Mouse (Mus musculus): Measurements from ENCODE around the gene Tanc2. TPM values are rescaled to one million over a fixed set of nuclear protein-coding genes. Genes with fewer than 3 reads are reported as not detected.

Gene Tanc2
- polyA plus RNA-seq, 1 experiment = 73.4 TPM

GRCm38 (mm10) chr11:105958566-105958965, 368.8 kb downstream of the Tanc2 start:
- no peak overlapping the region for H3K27ac ChIP-seq (ENCODE audit: insufficient read depth, low read depth, low read length)
- no peak overlapping the region for H3K4me3 ChIP-seq (ENCODE audit: insufficient read depth, low read depth, low read length)
- no peak for TF ChIP-seq CTCF (IDR thresholded peaks at IDR 0.05; ENCODE audit: insufficient read depth, low read depth, low read length)
- no peak for TF ChIP-seq POLR2A (IDR thresholded peaks at IDR 0.05; ENCODE audit: insufficient read depth, low read depth, low read length)
- 67% methylated on average over 1 of the region's 1 CpGs for WGBS
- peaks cover 9% of the 10 kb centered on the region for H3K4me1 ChIP-seq (ENCODE audit: control insufficient read depth, insufficient read depth, low read length)

- no peak for TF ChIP-seq CTCF (IDR thresholded peaks at IDR 0.05; ENCODE audit: insufficient read depth, low read depth, low read length)
- Histone ChIP-seq H3K4me1 (ENCODE audit: control insufficient read depth, insufficient read depth, low read length) (peaks cover 9% of the 10 kb centered on the region), H3K27ac (ENCODE audit: insufficient read depth, low read depth, low read length) (no peak overlapping the region), H3K4me3 (ENCODE audit: insufficient read depth, low read depth, low read length) (no peak overlapping the region)
- WGBS = 36% methylated on average over 17 of the region's 17 CpGs
Measured at GRCm38 (mm10) chr11:105959355-105959754, 369.6 kb downstream of the Tanc2 start.

GRCm38 (mm10) chr11:105964691-105965090, 374.9 kb downstream of the Tanc2 start:
- H3K4me3 ChIP-seq (ENCODE audit: insufficient read depth, low read depth, low read length) = no peak overlapping the region
- 76% methylated on average over 5 of the region's 5 CpGs for WGBS
- no peak for TF ChIP-seq CTCF (IDR thresholded peaks at IDR 0.05; ENCODE audit: insufficient read depth, low read depth, low read length)
- no peak for TF ChIP-seq POLR2A (IDR thresholded peaks at IDR 0.05; ENCODE audit: insufficient read depth, low read depth, low read length)
- no peak overlapping the region for H3K27ac ChIP-seq (ENCODE audit: insufficient read depth, low read depth, low read length)
- H3K4me1 ChIP-seq (ENCODE audit: control insufficient read depth, insufficient read depth, low read length) = peaks cover 21% of the 10 kb centered on the region

GRCm38 (mm10) chr11:105966288-105966687, 376.5 kb downstream of the Tanc2 start:
- Histone ChIP-seq H3K4me1 (ENCODE audit: control insufficient read depth, insufficient read depth, low read length) (peaks cover 18% of the 10 kb centered on the region), H3K27ac (ENCODE audit: insufficient read depth, low read depth, low read length) (no peak overlapping the region), H3K4me3 (ENCODE audit: insufficient read depth, low read depth, low read length) (no peak overlapping the region)
- no peak for TF ChIP-seq POLR2A (IDR thresholded peaks at IDR 0.05; ENCODE audit: insufficient read depth, low read depth, low read length)
- TF ChIP-seq CTCF (IDR thresholded peaks at IDR 0.05; ENCODE audit: insufficient read depth, low read depth, low read length) = no peak
- WGBS = 67% methylated on average over 4 of the region's 4 CpGs

GRCm38 (mm10) chr11:105967741-105968574, 378.2 kb downstream of the Tanc2 start, which contains the start of gene Ace:
Gene Ace (plus strand): TSS chr11:105967945.
- Histone ChIP-seq H3K27ac (ENCODE audit: insufficient read depth, low read depth, low read length) (no peak within 1 kb of the TSS), H3K4me3 (ENCODE audit: insufficient read depth, low read depth, low read length) (peak within 1 kb of the TSS; percentile 58), H3K4me1 (ENCODE audit: control insufficient read depth, insufficient read depth, low read length) (peaks cover 18% of the 10 kb centered on the region)
- 3% methylated on average over 76 of the region's 76 CpGs for WGBS
- TF ChIP-seq POLR2A (IDR thresholded peaks at IDR 0.05; ENCODE audit: insufficient read depth, low read depth, low read length) (no peak), CTCF (IDR thresholded peaks at IDR 0.05; ENCODE audit: insufficient read depth, low read depth, low read length) (no peak)

GRCm38 (mm10) chr11:105968948-105969347, 379.2 kb downstream of the Tanc2 start:
- Histone ChIP-seq H3K4me3 (ENCODE audit: insufficient read depth, low read depth, low read length) (no peak overlapping the region), H3K4me1 (ENCODE audit: control insufficient read depth, insufficient read depth, low read length) (peaks cover 18% of the 10 kb centered on the region), H3K27ac (ENCODE audit: insufficient read depth, low read depth, low read length) (no peak overlapping the region)
- WGBS = 55% methylated on average over 10 of the region's 10 CpGs
- TF ChIP-seq POLR2A (IDR thresholded peaks at IDR 0.05; ENCODE audit: insufficient read depth, low read depth, low read length) = no peak
- TF ChIP-seq CTCF (IDR thresholded peaks at IDR 0.05; ENCODE audit: insufficient read depth, low read depth, low read length) = no peak

- H3K4me1 ChIP-seq (ENCODE audit: control insufficient read depth, insufficient read depth, low read length) = peaks cover 18% of the 10 kb centered on the region
- H3K27ac ChIP-seq (ENCODE audit: insufficient read depth, low read depth, low read length) = no peak overlapping the region
- H3K4me3 ChIP-seq (ENCODE audit: insufficient read depth, low read depth, low read length) = no peak overlapping the region
- 68% methylated on average over 1 of the region's 1 CpGs for WGBS
- TF ChIP-seq CTCF (IDR thresholded peaks at IDR 0.05; ENCODE audit: insufficient read depth, low read depth, low read length) = no peak
- no peak for TF ChIP-seq POLR2A (IDR thresholded peaks at IDR 0.05; ENCODE audit: insufficient read depth, low read depth, low read length)
Measured at GRCm38 (mm10) chr11:105969516-105969915, 379.7 kb downstream of the Tanc2 start.

GRCm38 (mm10) chr11:105974593-105974992, 384.8 kb downstream of the Tanc2 start:
- Histone ChIP-seq H3K27ac (ENCODE audit: insufficient read depth, low read depth, low read length) (no peak overlapping the region), H3K4me3 (ENCODE audit: insufficient read depth, low read depth, low read length) (no peak overlapping the region), H3K4me1 (ENCODE audit: control insufficient read depth, insufficient read depth, low read length) (no peaks in the 10 kb centered on the region)
- 79% methylated on average over 6 of the region's 6 CpGs for WGBS
- TF ChIP-seq CTCF (IDR thresholded peaks at IDR 0.05; ENCODE audit: insufficient read depth, low read depth, low read length) (no peak), POLR2A (IDR thresholded peaks at IDR 0.05; ENCODE audit: insufficient read depth, low read depth, low read length) (no peak)

GRCm38 (mm10) chr11:105975050-105975449, 385.3 kb downstream of the Tanc2 start:
- Histone ChIP-seq H3K27ac (ENCODE audit: insufficient read depth, low read depth, low read length) (no peak overlapping the region), H3K4me1 (ENCODE audit: control insufficient read depth, insufficient read depth, low read length) (no peaks in the 10 kb centered on the region), H3K4me3 (ENCODE audit: insufficient read depth, low read depth, low read length) (no peak overlapping the region)
- 79% methylated on average over 3 of the region's 3 CpGs for WGBS
- TF ChIP-seq CTCF (IDR thresholded peaks at IDR 0.05; ENCODE audit: insufficient read depth, low read depth, low read length) (no peak), POLR2A (IDR thresholded peaks at IDR 0.05; ENCODE audit: insufficient read depth, low read depth, low read length) (no peak)

All from olfactory bulb, adult 2 months (tissue).